Mouse (Mus musculus): Measurements from ENCODE around the gene Ly6g6d.
"Not testable (repeated sequence)": the region's sequence is repeated elsewhere in the genome, so short reads cannot be mapped to it uniquely, and the experiment has no call there.

Ly6g6d gene

GRCm38 (mm10) chr17:35046681-35047455, 31.0 kb downstream of the Ly6g6d start, which contains the start of gene Msh5:
TSS of gene Msh5 (minus strand) at chr17:35046745.
- peak; percentile 99 for DNase-seq

- no peak for DNase-seq
Observed at GRCm38 (mm10) chr17:35045807-35046680, 31.8 kb downstream of the Ly6g6d start.

- no peak for DNase-seq
Observed at GRCm38 (mm10) chr17:35044904-35045806, 32.7 kb downstream of the Ly6g6d start.

- no peak for DNase-seq
Observed at GRCm38 (mm10) chr17:35043794-35044193, 34.1 kb downstream of the Ly6g6d start.

GRCm38 (mm10) chr17:35039121-35039873, 38.6 kb downstream of the Ly6g6d start:
- DNase-seq, result no peak

- DNase-seq, result no peak
Observed at GRCm38 (mm10) chr17:35034896-35035295, 43.0 kb downstream of the Ly6g6d start.

GRCm38 (mm10) chr17:35033703-35034102, 44.2 kb downstream of the Ly6g6d start:
- not testable (repeated sequence) for DNase-seq

- no peak for DNase-seq
Observed at GRCm38 (mm10) chr17:35032323-35032870, 45.5 kb downstream of the Ly6g6d start.

GRCm38 (mm10) chr17:35031880-35032279, 46.0 kb downstream of the Ly6g6d start:
- DNase-seq, result no peak

GRCm38 (mm10) chr17:35031272-35031671, 46.6 kb downstream of the Ly6g6d start:
- DNase-seq, result no peak

- no peak for DNase-seq
Observed at GRCm38 (mm10) chr17:35029691-35030532, 48.0 kb downstream of the Ly6g6d start.

GRCm38 (mm10) chr17:35028315-35028714, 49.5 kb downstream of the Ly6g6d start:
- no peak for DNase-seq

- no peak for DNase-seq
Observed at GRCm38 (mm10) chr17:35027277-35028068, 50.4 kb downstream of the Ly6g6d start, which contains the start of gene Sapcd1. TSS of gene Sapcd1 (minus strand) at chr17:35028016.

GRCm38 (mm10) chr17:35026206-35026605, 51.7 kb downstream of the Ly6g6d start:
- DNase-seq, result no peak

- DNase-seq, result no peak
Observed at GRCm38 (mm10) chr17:35024691-35025488, 53.0 kb downstream of the Ly6g6d start.

- no peak for DNase-seq
Observed at GRCm38 (mm10) chr17:35024261-35024660, 53.6 kb downstream of the Ly6g6d start.

- no peak for DNase-seq
Observed at GRCm38 (mm10) chr17:35023756-35024155, 54.1 kb downstream of the Ly6g6d start.

GRCm38 (mm10) chr17:35023221-35023620, 54.6 kb downstream of the Ly6g6d start:
- no peak for DNase-seq

Measured in kidney, postnatal 14 days (tissue).